Mouse (Mus musculus): ENCODE data around the gene Iqgap1.

Gene Iqgap1

DNA sequence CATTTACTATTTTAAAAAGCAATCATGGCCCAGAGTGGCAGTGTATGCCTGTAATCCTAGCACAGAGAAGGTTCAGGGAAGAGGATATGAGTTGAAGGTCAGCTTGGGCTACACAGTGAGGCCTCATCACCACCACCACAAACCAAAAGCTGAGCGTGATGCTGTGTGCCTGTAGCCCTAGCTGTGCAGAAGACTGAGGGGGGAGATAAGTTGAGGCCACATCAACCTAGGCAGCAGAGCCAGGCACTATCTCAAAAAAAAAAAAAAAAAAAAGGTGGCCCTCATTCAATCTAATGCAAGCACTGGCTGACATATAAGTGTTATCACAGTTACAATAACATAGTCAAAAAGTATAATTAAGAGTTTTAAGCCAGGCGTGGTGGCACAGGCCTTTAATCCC, 106.7 kb downstream of the Iqgap1 start:
- DNase-seq (ENCODE audit: extremely low read depth, low read depth): no peak

DNA sequence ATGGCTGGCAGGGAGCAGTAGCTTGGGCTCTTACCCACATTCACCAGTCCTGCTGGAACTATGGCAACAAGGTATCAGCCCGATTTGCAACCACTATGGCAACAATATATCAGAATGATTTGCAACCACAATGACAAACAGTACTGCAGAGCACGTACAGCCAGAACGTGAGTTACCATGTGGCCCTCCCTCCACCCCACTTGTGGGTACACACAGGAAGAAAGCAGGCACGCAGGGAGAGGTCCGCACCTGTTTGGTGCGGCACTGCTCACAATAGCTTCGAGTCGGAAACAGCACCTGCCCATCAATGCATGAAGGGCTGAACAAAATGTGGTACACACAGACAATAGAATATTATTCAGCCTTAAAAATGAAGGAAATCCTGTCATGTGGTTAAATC, 107.3 kb downstream of the Iqgap1 start:
- no peak for DNase-seq (ENCODE audit: extremely low read depth, low read depth)

DNA sequence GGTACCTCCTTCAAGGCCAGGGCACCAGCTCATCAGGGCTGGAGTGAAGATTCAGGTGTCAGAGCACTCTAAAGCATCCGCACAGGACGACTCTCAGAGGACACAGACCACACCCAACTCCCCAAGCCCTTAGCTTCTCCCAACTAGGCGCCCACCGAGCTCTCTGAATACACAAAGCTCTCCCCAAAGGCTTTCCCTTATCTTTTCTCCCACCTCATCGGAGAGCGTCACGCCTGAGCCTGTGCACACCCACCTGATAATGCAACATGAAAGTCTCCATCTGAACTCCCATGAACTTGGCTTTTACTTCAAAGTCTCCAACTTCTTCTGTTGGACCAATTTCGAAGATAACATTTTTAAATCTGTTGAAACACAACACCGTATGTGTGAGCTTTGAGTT, 109.0 kb downstream of the Iqgap1 start:
- DNase-seq (ENCODE audit: extremely low read depth, low read depth): no peak

DNA sequence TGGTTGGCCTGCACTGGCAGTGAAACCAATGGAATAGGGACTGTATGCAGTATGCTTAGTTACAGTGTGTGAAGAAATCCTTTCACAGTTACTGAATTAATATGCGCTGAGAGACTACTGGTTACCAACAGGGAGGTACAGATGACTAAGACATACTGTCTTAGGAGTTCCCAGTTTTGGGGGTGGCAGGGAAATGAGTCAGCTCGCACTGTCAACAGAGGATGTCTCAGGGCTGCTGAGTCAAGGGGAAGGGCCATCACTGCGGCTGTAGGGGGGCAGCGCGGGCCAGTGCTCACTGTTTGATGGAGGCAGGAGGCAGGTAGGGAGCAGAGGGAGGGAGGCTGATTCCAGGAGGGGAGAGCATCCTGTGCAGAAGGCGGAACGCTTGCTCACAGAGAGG, 110.5 kb downstream of the Iqgap1 start:
- DNase-seq (ENCODE audit: extremely low read depth, low read depth): no peak

DNA sequence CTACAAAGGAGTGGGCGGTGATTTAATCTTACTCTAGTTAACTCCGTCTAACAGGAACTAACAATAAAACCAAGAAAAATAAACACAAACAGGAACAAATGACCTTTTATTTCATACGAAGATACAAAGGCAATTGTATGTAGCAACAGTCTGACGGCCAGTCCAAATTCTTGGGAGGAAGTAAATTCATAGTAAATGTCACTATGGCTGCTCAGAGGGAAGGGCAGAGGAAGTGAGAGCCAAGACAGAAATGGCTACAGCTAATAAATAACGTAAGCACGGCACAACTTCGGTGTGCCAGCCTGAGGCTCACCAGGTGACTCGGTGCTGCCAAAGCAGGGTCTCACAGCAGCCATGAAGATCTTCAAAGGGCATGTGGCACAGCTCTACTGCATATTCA, 114.3 kb downstream of the Iqgap1 start:
- no peak for DNase-seq (ENCODE audit: extremely low read depth, low read depth)

DNA sequence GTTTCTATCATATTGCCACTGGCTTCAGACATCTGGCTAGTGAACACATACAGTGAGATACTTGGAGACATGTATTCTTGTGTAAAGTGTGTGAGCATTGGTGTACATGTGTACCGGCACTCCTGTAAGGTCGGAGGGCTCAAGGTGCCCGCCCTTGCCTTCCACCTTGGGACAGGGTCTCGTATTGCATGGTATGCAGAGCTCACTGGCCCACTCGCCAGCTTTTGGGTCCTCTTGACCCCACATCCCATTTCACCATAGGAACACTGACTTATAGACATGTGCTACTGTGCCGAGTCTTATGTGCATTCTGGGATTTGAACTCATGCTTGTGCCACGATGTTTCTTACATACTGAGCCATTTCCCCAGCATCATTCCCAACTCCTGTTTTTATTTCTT, 115.4 kb downstream of the Iqgap1 start:
- DNase-seq (ENCODE audit: extremely low read depth, low read depth): no peak

DNA sequence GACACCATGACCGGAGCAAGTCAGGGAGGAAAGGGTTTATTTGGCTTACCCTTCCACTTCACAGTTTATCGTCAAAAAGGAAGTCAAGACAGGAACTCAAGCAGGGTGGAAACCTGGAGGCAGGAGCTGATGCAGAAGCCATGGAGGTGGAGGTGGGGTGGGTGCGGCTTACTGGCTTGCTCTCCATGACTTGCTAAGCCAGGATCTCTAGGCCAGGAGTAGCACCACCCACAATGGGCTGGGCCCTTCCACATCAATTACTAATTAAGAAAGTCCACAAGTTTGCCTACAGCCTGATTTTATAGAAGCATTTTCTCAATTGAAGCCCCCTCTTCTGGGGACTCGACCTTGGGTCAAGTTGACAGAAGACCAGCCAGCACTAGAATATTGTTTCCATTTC, 121.7 kb downstream of the Iqgap1 start:
- no peak for DNase-seq (ENCODE audit: extremely low read depth, low read depth)

DNA sequence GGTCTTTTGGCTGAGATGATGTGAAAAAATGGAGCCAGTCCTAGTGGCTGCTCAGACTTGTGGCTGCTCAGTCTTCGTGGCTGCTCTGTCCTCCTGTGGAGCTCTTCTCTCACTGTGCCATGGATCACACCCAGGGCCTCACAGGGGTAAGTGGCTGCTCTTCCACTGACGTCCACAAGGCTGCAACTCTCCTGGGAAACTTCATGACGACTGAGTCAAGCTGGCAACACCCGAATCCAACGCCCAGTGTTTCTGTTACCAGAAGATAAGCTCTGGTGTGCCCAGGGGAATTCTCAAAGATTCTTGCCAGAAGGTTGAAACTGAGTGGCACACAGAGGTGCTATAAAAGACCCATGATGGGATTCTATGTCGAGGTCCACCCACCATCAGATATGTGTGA, 123.3 kb downstream of the Iqgap1 start:
- DNase-seq (ENCODE audit: extremely low read depth, low read depth): no peak

DNA sequence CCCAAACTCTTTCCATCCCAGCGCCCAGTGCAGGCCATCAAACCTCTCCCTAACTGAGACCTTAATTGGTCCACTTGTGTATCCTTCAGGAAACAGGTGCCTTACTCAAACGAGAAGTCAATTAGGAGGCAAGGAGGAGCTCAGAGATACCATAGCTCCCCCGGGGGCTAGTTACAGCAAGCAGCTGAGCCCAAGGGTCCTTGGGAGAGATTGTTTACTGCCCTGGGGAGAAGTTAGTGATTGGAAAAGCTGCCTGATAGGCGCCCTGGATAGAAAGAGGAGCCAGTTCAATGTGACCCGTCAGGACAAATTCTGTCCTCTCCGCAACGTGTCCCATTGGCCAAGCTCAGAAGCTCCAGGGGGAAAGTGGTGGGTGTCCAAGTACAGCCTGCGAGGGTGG, 126.1 kb downstream of the Iqgap1 start:
- no peak for DNase-seq (ENCODE audit: extremely low read depth, low read depth)

DNA sequence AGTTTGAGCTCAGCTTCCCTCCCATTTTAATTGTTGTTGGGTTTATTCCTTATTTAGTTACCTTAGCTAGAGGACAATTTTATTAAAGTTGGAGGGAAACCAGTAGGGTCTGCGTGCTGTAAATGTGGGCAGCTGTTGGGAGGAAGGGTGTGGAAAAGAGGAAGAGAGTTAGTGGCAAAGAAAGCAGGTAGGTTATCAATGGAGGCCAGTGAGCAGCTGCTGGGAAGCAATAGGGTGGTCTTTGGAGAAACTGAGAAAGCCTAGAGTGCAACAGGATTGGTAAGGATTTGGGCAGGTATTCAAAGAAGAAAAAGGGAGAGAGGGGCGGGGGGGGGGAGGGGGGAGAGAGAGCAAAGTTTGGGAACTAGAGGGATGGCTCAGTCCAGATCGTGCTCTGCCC, 126.8 kb downstream of the Iqgap1 start:
- no peak for DNase-seq (ENCODE audit: extremely low read depth, low read depth)

DNA sequence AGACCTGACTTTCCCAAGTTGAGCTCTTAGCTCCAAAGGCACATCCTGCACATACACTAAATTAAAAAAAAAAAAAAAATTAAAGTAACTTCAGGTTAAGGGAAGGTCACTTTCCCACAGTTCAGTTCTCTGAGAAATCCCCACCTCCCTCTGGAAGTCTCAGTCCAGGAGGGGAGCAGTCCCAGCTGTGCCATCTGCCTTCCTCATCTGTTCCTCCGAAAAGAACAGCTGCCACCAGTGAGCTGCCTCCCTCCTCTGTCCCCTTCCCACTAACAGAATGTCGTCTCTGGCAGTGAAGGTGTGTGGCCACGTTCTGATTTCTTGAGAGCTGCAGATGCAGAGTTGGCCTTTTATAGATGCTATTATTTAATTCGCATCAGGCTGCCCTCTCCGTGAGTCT, 127.9 kb downstream of the Iqgap1 start:
- no peak for DNase-seq (ENCODE audit: extremely low read depth, low read depth)

DNA sequence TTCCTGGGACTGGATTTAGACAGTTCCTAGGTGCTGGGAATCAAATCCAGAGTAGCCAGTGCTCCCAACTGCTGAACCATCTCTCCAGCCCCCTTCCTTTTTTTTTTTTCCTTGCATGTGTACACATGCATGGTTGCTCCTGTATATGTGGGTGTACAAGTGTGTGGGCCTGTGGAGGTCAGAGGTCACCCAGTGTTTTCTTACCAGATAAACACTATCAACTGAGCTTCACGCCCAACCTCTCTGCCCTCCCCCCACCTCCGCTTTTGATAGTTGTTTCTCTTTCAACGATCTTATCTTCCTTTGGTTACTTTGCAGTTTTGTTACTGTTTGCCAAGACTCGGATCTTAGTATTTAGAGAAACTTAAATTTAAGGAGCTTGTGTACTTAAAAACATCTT, 128.9 kb downstream of the Iqgap1 start:
- DNase-seq (ENCODE audit: extremely low read depth, low read depth): no peak

DNA sequence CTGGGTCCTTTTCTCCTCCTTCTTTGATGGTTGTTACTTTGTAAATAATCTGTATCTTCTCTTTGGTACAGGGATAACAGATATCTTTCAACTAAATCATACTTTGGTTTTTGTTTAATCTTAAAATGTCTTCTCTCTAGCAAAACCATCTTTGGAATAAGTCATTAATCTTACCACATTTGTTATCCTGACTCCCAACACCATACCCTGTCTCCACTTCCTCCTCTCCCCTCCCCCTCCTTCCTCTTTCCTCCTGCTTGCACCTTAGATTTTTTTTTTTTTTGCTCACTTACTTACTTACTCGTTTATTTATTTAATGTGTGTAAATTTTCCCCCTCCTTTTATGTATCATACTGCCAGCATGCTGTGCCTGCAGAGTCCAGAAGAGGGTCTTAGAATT, 129.4 kb downstream of the Iqgap1 start:
- no peak for DNase-seq (ENCODE audit: extremely low read depth, low read depth)

DNA sequence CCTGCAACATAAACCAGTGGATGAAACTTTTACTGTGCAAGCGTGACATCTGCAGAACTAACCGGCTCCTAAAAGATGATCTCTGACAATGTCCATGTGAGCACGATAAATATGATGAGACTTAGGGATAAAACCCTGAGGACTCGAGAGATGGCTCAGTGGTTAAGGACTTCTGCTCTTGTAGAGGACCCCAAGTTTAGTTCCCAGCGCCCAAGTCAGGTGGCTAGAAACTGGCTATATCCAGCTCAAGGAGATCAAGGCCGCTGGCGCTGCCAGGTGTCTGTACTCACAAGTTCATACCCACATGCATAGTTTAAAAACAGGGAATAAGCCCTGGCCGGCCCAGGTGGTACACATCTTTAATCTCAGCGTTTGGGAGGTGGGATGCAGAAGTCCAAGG, 133.3 kb downstream of the Iqgap1 start:
- no peak for DNase-seq (ENCODE audit: extremely low read depth, low read depth)

DNA sequence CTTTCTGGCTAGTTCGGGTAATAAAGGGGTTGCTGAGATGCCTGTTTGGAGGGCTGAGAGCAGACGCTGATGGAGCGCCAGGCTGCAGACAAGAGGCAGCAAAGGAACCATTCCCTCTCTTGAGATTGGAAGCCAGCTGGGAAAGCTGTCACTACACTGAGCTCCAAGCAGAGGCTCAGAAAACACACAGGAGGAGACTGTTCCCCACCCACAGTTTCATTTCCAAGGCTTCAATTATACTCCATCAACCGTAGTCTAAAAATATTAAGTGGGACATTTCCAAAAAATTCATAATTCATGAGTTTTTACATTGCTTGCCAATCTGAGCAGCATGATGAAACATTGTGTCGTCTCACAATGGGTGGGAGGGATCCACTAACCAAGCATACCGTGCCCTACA, 134.6 kb downstream of the Iqgap1 start:
- no peak for DNase-seq (ENCODE audit: extremely low read depth, low read depth)

DNA sequence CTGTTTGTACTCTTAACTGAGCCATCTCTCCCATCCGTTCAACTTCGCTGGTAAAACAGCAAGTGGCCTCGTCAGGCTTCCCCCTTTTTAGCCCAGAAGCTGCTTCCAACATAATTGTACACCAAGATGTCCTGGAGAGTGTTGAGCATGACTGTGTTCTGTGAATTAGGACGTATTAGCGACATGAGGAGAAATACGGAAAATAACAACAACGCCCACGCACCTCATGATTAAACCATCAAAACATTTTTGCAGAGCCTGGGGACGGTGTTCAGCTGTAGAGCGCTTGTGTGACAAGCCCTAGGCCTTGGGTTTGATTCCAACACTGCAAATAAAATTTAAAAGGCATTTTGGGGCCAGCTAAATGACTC, 136.6 kb downstream of the Iqgap1 start:
- DNase-seq (ENCODE audit: extremely low read depth, low read depth): no peak

DNA sequence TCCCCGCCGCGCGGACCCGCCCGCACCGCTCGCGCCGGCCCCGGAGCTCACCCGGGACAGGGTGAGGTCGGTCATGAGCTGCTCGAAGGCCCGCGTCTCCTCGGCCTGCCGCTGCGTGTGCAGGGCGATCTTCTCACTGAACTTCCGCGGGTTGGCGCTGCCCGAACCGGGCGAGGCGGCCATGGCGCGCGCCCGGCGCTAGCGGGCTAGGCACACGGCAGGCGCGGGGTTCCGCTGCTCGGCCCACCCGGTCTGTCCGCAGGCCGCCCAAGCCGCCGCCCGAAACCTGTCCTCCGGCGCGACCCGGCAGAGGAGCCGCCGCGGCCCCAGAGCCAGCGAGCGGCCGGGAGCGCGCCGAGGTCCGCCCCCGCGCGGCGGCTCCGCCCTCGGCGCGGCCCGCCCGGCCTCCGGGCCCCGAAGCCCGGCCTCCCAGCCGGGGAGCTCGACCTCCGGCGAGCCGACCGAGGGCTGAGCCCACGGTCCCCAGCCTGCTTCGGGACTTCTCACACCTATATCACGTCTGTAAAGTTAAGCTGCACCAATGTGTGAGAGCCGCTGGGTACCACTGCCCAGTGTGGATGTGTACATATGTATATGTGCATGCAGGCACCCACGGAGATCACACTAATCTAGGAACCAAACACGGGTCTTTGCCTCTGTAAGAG, 137.1 kb downstream of the Iqgap1 start, which contains the start of gene Crtc3:
Gene Crtc3, minus strand, starts transcription at position 322 of the 665 bp plus-strand sequence.
- DNase-seq (ENCODE audit: extremely low read depth, low read depth): no peak

DNA sequence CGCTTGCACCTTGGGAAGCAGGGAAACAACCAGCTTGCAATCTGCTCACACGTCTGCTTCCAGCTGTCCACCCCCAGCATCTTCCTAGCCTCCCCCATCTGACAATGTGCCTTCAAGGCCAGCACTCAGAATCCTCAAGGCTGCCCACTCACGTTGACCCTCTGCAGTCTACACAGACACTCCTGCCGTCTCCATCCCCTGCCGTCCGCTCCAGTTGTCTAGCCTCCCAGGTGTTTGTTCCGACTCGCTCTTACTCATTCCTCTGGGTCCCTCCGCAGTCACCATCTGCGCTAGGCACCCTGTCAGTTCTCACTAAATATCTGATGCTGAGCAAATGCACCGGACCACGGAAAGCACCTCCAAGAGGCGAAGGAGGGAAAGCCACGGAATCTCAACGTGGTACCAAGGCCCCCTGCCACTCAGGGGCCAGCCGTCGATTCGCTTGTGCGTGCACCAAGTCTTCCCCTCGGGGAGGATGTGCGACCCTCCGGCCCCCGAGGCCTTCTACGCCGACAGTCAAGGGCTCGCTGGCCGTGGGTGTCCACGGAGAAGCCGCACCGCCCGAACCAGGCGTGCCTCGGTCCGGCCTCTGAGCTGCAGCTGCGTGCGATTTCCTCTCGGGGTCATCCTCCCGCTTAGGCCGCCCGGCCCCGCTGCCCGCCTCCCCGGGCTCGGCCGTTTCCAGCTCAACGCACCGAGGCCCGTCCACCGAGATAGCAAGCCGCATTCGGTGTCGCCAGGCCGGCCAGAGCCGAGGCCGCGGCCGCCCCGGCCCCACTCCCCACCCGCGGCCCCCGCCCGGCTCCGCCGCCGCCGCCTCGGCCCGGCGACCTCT, 137.8 kb downstream of the Iqgap1 start:
- DNase-seq (ENCODE audit: extremely low read depth, low read depth): no peak

DNA sequence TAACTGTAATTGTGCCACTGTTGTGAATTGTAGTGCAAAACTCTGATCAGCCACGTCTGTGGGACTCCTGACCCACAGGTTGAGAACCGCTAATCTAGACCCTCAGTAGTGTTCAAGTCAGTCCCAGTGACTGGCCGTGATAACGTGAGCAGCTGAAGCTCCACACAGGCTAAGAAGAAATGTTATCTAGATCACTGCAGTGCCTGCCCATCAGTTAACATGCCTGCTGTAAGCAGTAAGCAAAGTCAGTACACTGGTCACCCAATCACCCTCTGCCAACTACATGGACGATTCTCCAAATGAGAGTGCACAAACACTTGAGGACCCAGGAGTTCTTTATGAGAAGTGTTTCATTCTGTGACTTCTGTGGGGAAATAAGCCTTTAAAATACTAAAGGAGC, 140.1 kb downstream of the Iqgap1 start:
- DNase-seq (ENCODE audit: extremely low read depth, low read depth): no peak

DNA sequence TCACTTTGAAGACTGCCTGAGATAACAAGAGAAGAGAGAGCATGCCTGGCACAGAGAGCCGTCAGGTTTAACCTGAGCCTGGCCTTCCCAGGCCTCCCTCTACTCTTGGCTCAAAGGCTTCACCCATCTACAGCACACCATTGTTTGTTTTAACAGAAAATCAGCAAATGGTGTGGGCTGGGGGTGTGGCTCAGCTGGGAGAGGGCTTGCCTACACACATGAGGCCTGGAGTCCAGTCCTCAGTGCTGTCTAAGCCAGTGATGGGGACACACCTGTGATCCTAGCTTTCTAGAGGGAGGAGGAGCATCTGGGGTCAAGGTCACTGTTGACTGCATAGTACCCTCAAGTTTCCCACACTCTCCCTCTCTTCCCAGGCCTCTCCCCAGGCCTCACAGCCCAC, 143.1 kb downstream of the Iqgap1 start:
- no peak for DNase-seq (ENCODE audit: extremely low read depth, low read depth)

DNA sequence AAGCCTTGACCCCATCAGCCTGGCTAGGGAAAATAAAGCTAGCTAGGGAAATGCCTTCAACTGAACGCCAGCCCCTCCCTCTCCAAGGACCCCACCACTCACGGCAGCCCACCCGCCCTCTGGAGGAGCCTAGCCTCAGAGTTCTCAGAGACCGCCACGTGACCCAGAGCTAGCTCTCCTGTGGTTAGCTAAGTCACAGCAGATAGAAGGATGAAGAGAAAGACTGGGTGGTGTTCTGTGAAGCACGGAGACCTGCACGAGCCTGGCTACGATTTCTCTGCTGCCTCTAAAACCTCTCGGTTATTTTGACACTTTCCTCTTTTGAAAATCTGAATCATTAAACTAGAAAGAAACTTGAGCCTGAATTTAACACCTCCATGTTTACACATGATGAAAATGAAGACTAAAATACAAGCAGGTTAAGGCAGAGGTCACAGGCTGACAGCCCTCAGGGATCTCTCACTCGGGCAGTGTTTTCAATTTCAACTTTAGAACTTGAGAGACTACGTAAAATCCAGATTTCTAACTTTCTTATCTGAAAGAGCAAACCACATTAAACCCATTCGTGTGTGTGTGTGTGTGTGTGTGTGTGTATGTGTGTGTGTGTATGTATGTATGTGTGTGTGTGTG, 145.4 kb downstream of the Iqgap1 start:
- no peak for DNase-seq (ENCODE audit: extremely low read depth, low read depth)

DNA sequence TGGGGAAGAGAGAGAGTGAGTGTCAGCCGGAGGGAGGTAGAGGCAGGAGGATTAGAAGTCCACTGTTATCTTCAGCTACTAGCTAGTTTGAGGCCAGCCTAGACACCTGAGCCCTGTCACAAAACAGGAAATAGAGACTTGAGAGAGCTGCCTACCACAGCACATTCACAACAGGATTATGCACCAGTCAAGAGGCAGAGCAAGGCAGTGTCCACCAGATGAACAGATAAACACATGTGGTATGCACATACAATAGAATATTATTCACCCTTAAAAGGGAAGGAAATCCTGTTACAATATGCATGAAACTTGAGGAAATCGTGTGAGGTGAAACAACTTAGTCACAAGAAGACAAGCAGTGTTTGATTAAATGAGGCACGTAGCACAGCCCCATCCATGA, 153.5 kb downstream of the Iqgap1 start:
- DNase-seq (ENCODE audit: extremely low read depth, low read depth): peak; percentile 47

DNA sequence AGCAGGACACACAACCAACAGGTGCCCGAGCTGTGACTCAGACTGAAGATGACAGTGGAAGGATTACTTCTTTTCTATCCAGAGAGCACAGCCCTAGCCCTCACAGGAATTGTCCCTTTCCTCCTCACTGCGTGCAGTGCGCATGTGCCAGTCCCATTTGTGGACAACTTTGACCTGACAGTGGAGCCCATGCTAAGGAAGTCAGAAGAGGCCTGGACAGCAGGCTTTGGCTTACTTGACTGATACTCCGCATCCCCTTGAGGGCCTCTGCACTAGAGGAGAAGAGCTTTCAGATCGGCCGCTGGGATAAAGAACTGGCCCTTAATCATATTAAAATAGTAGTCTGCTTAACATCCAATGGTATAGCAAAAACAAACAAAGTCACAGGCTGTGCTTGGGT, 154.9 kb downstream of the Iqgap1 start:
- no peak for DNase-seq (ENCODE audit: extremely low read depth, low read depth)
